Mouse (Mus musculus) heart, adult 8-10 months (tissue): Measurements from ENCODE around the gene Uggt2. TPM values are rescaled to one million over a fixed set of nuclear protein-coding genes. Genes with fewer than 3 reads are reported as not detected.
"Not testable (repeated sequence)": the region's sequence is repeated elsewhere in the genome, so short reads cannot be mapped to it uniquely, and the experiment has no call there.

ENCODE experiments used
- DNase-seq: peaks from one replicate; pipeline ENCODE4 v3.0.0; 2022; ENCODE audit warnings: low spot score
- total RNA-seq, 4 experiments: library from RNA; stranded (reverse); gene quantifications; 2 replicates each; pipeline ENCODE4 v1.2.4; 2022

Gene Uggt2
- total RNA-seq, 4 experiments from 2014 or later, result 6.8 to 9.6 (median 7.5) TPM

DNA sequence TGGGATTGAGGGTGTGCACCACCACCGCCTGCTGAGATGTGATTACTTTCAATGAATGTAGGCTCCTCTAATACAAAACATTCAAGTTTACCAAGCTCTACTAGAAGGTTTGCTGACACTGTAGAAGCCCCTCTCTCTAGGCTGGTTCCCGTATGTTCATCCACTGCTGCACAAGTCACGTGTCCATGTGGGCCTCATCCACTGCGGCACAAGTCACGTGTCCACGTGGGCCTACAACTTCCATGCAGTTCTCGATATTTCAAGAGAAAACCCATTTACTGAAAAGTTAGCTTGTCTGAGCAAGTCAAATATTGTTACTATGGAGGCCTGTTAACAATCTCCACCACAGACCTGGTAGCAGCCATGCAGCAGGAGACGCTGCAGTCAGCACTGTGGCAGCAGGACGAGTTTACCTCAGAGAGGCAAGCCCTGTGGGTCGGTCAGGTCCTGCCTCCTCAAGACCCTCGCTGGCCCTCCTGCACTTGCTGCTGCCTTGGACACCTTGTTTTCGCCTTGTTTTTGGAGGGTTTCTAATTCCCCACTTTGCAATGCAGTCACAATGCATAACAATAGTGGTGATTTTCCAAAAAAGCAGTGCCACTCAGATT, 62.0 kb downstream of the Uggt2 start:
- no peak for DNase-seq

DNA sequence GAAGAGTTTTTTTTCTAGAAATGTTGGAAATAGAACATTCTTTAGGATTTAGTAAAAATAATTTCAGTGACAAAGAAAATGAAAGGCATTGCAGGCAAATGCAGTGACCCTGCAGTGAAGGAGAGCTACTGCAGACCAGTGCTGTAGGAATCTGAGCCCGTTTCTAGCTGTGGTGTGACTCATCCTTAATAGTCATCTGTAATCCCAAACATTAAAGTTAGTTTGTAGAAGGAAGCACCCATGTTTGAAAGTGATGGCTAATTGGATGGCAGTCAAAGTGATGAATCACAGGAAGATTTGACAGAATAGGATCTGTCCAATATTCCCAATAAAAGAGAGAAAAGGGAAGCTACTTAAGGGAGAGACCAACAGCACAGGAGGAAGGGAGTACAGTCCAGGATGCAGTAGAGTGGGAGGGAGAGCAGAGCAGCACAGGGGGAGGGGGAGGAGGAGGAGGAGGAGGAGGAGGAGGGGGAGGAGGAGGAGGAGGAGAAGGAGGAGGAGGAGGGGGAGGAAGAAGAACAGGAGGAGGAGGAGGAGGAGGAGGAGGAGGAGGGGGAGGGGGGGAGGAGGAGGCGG, 71.5 kb downstream of the Uggt2 start:
- DNase-seq, result no peak

DNA sequence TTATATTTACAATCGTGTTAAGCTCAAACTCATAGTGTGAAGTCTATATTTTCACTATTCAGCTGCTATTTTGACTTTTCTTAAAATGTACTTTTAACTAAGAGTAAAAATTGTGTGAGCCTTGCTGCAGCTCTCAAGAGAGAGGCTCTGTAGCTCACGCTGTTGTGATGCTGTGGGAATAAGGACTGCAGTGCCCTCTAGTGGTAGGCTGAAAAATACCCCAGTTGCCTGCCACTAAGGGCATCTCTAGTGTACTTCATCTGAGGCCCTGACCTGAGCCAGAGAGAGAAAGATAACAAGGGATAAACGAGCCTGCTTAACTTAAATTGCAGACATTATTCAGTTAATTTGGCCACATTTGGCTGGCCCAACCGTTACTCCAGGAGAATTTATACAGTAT, 72.1 kb downstream of the Uggt2 start:
- DNase-seq, result peak; percentile 59

- no peak for DNase-seq
Measured at GRCm38 (mm10) chr14:119025889-119026288, 73.3 kb downstream of the Uggt2 start.

DNA sequence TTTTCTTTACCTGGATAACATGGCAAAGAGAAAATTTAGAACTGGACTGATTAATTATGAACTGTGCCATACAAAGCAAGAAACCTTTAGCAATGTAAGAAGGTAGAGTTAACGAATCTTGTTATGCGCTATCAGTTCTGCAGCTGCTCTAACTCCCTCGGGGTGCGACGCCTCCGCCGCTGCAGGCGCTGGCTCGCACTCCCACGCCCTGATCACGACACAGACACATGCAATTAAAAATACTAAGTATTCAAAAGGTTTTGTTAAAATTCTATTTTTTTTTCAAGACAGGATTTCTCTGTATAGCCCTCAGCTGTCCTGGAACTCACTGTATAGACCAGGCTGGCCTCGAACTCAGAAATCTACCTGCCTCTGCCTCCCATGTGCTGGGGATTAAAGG, 85.7 kb downstream of the Uggt2 start:
- no peak for DNase-seq

GRCm38 (mm10) chr14:119012607-119013431, 86.4 kb downstream of the Uggt2 start:
- no peak for DNase-seq

- no peak for DNase-seq
Measured at GRCm38 (mm10) chr14:119009531-119009930, 89.7 kb downstream of the Uggt2 start.

DNA sequence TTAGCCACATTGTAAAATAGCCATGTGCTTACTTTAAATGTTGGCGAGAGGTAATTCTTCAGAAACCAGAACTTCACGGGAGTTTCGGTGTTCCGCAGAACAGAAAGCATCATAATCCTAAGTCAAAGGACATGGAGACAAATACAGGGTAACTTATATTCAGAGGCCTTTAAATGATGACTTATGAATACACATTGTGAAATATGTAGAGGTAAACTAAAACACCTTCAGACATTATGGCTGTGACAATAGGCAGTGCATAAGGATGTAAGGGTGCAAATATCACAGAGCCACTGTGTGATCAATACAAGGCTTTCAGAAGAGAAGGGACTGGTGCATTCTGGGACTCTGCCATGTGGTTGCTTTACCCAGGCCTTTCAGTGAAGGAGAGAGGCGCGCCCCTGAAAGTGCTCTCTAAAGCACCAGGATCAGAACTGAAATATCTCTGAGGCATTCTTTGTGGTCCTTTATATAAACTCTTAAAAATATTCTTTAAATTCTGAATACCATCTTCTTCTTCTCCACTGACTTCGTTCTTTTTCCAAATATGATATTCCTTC, 91.1 kb downstream of the Uggt2 start:
- DNase-seq, result no peak

- DNase-seq, result peak; percentile 99
Measured at GRCm38 (mm10) chr14:119007103-119007951, 91.9 kb downstream of the Uggt2 start.

DNA sequence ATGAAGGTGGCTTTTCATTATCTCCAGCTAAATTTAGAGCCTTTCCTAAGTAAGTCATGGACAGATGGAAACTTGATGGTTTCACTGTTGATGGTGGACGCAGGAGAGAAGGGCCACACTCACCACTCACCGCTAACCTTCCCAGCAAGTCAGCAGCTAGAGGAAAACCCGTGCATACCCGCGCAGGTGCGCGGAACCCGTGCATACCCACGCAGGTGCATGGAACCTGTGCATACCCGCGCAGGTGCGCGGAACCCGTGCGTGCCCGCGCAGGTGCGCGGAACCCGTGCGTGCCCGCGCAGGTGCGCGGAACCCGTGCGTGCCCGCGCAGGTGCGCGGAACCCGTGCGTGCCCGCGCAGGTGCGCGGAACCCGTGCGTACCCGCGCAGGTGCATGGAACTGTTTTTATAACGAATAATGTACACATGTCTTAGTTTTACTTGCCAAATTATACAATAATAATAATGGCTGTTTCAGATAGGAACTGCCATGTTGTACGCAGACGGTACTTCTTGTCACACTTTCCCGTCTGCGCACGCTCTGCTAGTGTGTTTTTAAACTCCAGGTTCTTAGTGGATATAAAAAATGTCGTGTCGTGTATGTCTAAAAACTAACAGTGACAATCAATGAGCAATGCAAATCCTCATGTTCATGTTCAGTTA, 92.7 kb downstream of the Uggt2 start:
- no peak for DNase-seq

DNA sequence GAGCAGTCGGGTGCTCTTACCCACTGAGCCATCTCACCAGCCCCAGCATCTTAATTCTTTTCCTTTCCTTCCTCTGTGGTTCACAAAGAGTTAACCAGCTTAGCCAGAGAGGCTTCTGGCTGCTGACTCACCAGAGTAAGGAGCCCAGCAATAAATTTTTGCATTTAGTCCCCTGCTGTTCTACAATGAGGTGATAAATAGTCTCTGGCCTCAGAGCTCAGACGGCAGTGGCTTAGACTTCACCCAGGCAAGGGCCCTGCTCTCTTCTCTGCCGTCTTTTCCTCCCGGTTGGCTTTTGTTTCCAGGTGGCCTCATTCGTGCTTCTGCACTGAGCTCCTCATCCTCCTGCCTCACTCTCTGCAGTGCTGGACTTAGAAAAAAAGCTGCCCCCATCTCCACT, 93.4 kb downstream of the Uggt2 start:
- no peak for DNase-seq

DNA sequence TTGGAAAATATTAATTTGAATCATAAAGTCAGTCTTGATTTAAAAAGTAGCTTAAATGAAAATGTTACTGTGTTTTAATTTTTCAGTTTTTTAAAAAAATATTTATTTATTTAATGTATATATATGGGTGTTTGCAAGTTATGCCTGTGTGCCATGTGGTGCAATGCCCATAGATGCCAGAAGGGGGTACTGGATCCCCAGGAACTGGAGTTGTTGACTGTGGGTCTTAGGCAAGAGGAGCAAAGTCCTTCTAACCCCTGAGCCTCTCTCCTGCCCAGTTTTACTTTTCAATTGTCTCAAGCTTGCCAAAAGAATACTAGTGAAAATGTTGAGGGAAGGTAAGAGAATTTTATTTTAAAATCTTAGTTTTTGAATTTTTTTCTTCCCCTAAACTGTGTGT, 95.9 kb downstream of the Uggt2 start:
- no peak for DNase-seq

DNA sequence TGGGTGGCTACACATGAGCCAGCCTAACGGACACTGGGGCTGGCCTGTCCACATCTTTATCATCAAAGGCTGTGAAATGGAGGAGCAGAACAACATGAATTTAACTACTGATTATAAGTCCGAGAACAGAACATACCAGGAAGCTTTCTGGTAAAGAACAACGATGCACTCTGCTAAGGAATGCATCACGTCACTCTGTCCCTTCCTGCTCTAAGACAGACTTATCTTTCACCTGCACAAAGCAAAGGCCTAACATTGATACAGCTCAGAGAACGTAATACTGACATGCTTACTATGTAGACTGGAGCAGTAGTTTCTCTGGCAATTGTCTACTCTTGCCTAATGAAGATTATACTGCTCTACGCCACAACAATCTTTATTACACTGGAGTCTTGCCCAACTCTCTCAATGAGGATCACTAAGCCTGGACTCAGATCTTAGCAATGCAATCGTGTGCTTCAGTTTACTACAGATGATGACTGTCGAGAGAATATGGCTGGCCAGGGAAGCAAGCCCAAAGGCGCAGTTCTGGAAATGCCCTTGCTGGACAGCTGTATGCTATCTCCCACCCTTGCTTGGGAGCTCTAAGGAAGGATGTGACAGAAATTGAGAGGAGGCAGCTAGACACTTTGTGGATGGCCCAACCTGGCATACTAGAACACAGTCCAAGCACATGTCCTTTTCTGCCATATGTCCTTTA, 103.9 kb downstream of the Uggt2 start:
- DNase-seq, result no peak

GRCm38 (mm10) chr14:118987523-118988496, 111.4 kb downstream of the Uggt2 start:
- DNase-seq, result no peak

DNA sequence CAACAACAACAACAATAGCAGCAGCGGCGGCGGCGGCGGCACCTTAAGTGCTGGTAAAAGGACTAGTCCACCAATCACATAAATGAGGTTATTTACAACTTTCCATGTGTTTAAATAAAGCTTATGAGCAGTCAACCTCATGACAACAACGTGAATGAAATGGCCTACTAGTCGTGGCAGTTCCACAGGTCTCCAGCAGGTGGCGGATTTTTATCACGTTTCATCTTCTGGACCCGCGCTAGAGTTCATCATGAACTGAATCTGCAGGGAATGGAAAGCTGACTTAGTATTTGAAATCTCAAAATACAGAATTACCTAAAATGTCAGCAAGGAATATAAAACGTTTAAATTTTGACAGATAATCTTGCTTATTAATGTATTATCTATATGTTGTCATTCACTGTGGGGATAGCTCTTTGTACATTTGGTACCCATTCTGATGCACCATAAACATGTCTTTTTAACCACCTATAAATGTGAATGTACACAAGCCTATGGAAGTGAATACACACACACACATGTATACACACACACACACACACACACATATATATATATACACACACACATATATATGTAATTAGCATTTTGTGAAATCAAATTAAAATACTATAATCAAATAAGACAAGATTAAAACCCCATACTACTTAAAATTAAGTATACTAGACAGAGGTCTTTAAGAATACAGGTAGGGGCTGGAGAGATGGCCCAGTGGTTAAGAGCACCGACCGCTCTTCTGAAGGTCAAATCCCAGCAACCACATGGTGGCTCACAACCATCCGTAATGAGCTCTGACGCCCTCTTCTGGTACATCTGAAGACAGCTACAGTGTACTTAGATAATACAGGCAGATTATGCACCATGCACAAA, 112.3 kb downstream of the Uggt2 start:
- peak; percentile 68 for DNase-seq

GRCm38 (mm10) chr14:118984161-118984560, 115.1 kb downstream of the Uggt2 start:
- no peak for DNase-seq

DNA sequence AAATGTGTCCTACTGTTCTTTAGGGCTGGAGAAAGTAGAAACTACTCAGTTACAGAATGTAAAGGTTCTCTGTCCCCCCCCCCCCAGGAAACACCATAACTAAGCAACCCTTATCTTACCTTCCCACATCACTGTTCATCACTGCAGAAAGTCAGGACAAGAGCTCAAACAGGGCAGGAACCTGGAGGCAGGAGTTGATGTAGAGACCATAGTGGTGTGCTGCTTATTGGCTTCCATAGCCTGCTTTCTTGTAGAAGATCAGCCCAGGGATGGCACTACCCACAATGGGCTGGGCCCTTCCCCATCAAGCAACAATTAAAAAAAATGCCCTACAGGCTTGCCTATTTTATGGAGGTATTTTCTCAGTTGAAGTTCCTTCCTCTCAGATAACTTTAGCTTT, 115.8 kb downstream of the Uggt2 start:
- DNase-seq, result no peak

DNA sequence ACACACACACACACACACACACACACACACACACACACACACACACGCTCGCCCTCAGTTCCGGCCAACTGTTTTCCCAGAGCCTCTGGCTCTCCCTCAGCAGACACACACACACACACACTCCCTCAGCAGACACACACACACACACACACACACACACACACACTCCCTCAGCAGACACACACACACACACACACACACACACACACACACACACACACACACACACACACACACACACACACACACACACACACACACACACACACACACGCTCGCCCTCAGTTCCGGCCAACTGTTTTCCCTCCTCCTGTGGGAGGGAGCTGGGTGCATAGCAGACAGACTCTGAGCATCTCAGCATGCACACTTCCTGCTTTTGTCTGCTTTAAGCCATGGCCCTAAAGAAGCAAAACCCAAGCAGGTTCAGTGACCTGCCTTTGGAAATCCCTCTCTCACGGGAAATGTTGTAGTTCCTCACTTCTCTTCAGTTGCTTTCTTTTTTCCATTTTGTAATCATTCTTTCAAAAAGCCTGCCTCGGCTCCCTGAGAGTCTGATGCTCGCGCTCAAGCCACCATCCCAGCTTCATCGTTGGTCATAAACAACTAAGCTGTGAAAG, 116.7 kb downstream of the Uggt2 start:
- not testable (repeated sequence) for DNase-seq
